Mouse (Mus musculus) forebrain, embryonic 11.5 days (tissue): ENCODE measurements around the gene Bfsp1. TPM values are rescaled to one million over a fixed set of nuclear protein-coding genes. Genes with fewer than 3 reads are reported as not detected.
A peak's percentile ranks its signal among the peaks of the same experiment; 100 is the strongest.

Source experiments
- ATAC-seq: fragments of 200-750 bp; cut with Nextera tagmentation; replicated peaks from 2 replicates; pipeline ENCODE4 v1.8.0; 2017; ENCODE audit warnings: moderate TSS enrichment; ENCODE audit not compliant: low FRiP score
- DNase-seq: peaks from one replicate; pipeline ENCODE4 v3.0.0-alpha.2; 2017; ENCODE audit warnings: low spot score
- H3K27ac ChIP-seq: fragments of 300-500 bp; sonication (generic); 2 replicates; pipeline ENCODE4 v1.5.1; 2014; ENCODE audit warnings: low read depth, low read length
- H3K27me3 ChIP-seq: fragments of 300-500 bp; sonication (generic); 2 replicates; pipeline ENCODE4 v1.6.1; 2014; ENCODE audit warnings: mild to moderate bottlenecking, low read length, mixed read lengths; ENCODE audit not compliant: control insufficient read depth, insufficient read depth
- H3K36me3 ChIP-seq: fragments of 300-500 bp; sonication (generic); 2 replicates; pipeline ENCODE4 v1.6.1; 2014; ENCODE audit warnings: mild to moderate bottlenecking, low read length, moderate library complexity, mixed read lengths; ENCODE audit not compliant: control insufficient read depth, insufficient read depth
- H3K4me1 ChIP-seq: fragments of 300-500 bp; sonication (generic); replicated peaks from 2 replicates; pipeline ENCODE4 v1.6.1; 2014; ENCODE audit warnings: low read length, mixed read lengths; ENCODE audit not compliant: control insufficient read depth, insufficient read depth
- H3K4me2 ChIP-seq: fragments of 300-500 bp; sonication (generic); 2 replicates; pipeline ENCODE4 v1.6.1; 2014; ENCODE audit warnings: low read depth, mild to moderate bottlenecking, low read length, moderate library complexity, mixed read lengths; ENCODE audit not compliant: severe bottlenecking
- H3K4me3 ChIP-seq: fragments of 300-500 bp; sonication (generic); 2 replicates; pipeline ENCODE4 v1.5.1; 2014; ENCODE audit warnings: low read depth, low read length
- H3K9ac ChIP-seq: fragments of 300-500 bp; sonication (generic); 2 replicates; pipeline ENCODE4 v1.6.1; 2014; ENCODE audit warnings: low read length
- H3K9me3 ChIP-seq: fragments of 300-500 bp; sonication (generic); 2 replicates; pipeline ENCODE4 v1.6.1; 2016; ENCODE audit warnings: low read length, mixed read lengths; ENCODE audit not compliant: control insufficient read depth
- WGBS: fragments of 180-500 bp; shearing (Covaris S2); extraction: QIAGEN DNeasy Blood & Tissue Kit; methylation state at CpG from one replicate; pipeline ENCODE4 v1.1.7; 2014; 5-methylcytosine and 5-hydroxymethylcytosine counted together
- polyA plus RNA-seq: library from polyadenylated mRNA; unstranded; fragments of >200 nt; fragmentation: Nextera tagmentation; extraction: Ambion mirVana; gene quantifications from 2 replicates; pipeline ENCODE4 v1.2.1, GENCODE M21; 2014

Bfsp1 gene
- polyA plus RNA-seq, 1 experiment from 2014 or later = 0.44 TPM

GRCm38 (mm10) chr2:143867326-143867725, 4.4 kb upstream of the Bfsp1 start:
- Histone ChIP-seq H3K27ac (no peak overlapping the region), H3K36me3 (no peaks in the 10 kb centered on the region), H3K9me3 (no peaks in the 10 kb centered on the region), H3K27me3 (peaks cover 17% of the 10 kb centered on the region), H3K4me2 (no peak overlapping the region), H3K4me1 (0 out of 2 replicates have a peak, but pooled peaks cover 5% of the 10 kb centered on the region), H3K9ac (no peak overlapping the region; the same call in 1 of the 2 replicates), H3K4me3 (no peak overlapping the region)
- ATAC-seq = peak; percentile 51
- DNase-seq = peak; percentile 79
- WGBS = 11% methylated on average over 6 of the region's 6 CpGs

GRCm38 (mm10) chr2:143864600-143864999, 1.6 kb upstream of the Bfsp1 start:
- H3K27ac ChIP-seq = no peak overlapping the region
- no peak overlapping the region for H3K9ac ChIP-seq
- H3K4me1 ChIP-seq = 0 out of 2 replicates have a peak, but pooled peaks cover 5% of the 10 kb centered on the region
- DNase-seq (no peak), ATAC-seq (no peak)
- H3K4me3 ChIP-seq = no peak overlapping the region
- no peak overlapping the region for H3K4me2 ChIP-seq
- 80% methylated on average over 8 of the region's 8 CpGs for WGBS
- H3K36me3 ChIP-seq = no peaks in the 10 kb centered on the region
- H3K9me3 ChIP-seq = no peaks in the 10 kb centered on the region
- H3K27me3 ChIP-seq = peaks cover 28% of the 10 kb centered on the region

GRCm38 (mm10) chr2:143859166-143859565, 3.8 kb downstream of the Bfsp1 start:
- Histone ChIP-seq H3K4me2 (no peak overlapping the region), H3K27ac (no peak overlapping the region), H3K9me3 (no peaks in the 10 kb centered on the region), H3K9ac (no peak overlapping the region), H3K36me3 (no peaks in the 10 kb centered on the region), H3K27me3 (peaks cover 18% of the 10 kb centered on the region), H3K4me1 (0 out of 2 replicates have a peak, but pooled peaks cover 3% of the 10 kb centered on the region), H3K4me3 (no peak overlapping the region)
- no peak for ATAC-seq
- 84% methylated on average over 2 of the region's 2 CpGs for WGBS
- no peak for DNase-seq

DNA sequence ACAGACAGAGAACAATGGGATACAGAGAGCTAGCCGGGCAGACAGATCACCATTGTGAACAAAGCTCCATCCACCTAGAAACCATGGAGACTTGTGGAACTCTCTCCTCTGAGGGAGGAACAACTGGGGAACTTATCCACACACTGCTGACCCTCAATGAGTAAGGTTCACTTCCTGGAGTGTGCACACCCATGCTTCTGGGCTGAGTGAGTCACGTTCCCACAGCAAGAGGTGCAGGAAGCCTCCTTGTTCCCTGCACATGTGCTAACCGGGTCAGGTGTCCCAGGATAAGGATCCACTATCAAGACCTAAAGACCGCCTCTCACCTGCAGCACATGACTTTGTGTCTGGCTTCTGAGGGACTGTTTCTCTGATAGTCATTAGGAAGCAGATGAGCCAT, 9.5 kb downstream of the Bfsp1 start:
- no peak overlapping the region for H3K4me3 ChIP-seq
- no peaks in the 10 kb centered on the region for H3K4me1 ChIP-seq
- no peak overlapping the region for H3K9ac ChIP-seq
- no peak overlapping the region for H3K27ac ChIP-seq
- H3K4me2 ChIP-seq = no peak overlapping the region
- no peak for DNase-seq
- WGBS = 75% methylated on average over 4 of the region's 4 CpGs
- no peak for ATAC-seq
- H3K36me3 ChIP-seq = no peaks in the 10 kb centered on the region
- no peaks in the 10 kb centered on the region for H3K9me3 ChIP-seq
- no peaks in the 10 kb centered on the region for H3K27me3 ChIP-seq

DNA sequence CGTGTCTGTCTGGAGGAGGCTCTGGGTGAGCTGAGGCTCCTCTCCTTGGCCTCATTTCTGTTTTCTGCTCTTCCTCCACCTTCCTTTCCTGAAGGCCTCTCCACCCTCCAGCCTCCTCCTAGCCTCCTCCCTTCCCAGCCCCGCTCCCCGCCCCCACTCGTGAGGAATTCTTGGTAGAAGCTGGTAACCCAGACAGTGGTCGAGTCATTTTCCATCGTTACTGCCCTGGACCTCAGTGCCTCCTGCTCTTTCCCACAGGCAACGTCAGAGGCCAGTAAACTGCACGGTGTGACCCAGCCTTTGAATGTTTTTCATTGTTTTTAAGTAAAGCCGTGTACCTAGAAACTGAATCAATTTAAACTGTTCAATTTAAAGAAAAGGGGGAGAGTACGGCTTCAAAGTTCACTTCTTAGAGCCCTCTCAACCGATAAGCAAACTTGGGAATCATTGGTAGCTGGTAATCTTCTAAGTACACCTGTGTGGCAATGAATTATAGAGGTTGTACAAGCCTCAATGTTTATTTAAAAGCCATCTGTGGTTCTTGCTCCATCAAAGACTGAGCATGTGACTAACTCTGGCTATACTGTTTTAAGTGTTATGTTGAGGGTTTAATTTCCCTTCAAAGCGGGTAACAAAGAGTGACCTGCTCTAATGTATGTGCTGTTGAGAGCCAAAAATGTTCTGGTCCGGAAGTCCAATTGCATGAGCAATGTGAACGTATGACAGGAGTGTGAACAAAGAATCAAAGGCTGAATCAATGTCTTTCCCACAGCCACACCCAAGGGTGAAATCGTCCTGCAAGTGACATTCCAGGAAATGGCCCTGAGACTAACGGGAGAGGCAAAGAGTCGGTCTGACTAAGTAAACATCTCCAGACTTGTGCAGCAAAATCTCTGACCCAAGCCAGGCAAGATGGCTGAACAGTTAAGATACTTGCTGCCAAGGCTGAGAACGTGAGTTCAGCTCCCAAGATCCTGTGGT, 10.4 kb downstream of the Bfsp1 start:
- Histone ChIP-seq H3K9me3 (no peaks in the 10 kb centered on the region), H3K4me1 (no peaks in the 10 kb centered on the region), H3K27ac (no peak overlapping the region), H3K36me3 (no peaks in the 10 kb centered on the region), H3K4me3 (no peak overlapping the region), H3K27me3 (no peaks in the 10 kb centered on the region), H3K4me2 (no peak overlapping the region), H3K9ac (no peak overlapping the region)
- 67% methylated on average over 18 of the region's 18 CpGs for WGBS
- no peak for DNase-seq
- ATAC-seq = no peak

DNA sequence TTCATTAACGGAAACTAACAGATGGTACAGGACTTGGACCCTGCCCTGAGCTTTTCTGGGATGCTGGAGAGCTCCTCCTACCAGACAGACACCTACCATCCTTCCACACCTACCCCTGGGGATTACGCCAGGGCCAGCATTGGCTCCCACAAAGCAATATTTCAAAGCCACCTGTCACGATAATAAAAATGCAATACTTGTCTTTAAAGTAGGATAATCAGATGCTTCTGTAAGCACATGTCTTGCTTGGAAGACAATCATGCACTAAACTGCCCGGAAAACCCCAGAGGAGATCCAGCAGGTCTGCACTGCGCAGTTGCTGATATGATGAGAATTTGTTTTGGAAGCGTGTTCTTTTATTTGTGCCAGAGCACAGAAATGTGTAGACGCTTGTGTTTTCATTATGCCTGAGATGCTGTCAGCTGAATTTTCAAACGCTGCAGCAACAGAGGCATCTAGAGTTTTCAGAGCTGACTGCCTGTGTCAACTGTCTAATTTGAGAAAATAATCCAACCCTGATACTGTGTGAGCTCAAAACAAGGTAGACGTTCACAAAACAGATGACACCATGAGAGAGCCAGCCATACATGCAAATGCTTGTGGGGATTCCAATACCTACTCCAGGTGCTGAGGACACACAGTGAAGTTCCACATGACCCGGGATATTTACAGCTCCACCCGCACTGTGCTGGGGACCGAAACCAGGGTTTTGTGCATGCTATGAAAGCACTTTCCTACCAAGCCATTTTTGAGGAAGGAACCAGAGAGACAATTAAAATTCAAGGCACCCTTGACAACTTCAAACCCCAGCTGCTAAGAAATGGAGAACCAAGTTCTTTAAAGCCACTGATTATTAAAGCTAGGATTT, 11.4 kb downstream of the Bfsp1 start:
- DNase-seq = no peak
- no peak overlapping the region for H3K4me3 ChIP-seq
- no peak overlapping the region for H3K27ac ChIP-seq
- 89% methylated on average over 12 of the region's 12 CpGs for WGBS
- no peak overlapping the region for H3K4me2 ChIP-seq
- H3K9ac ChIP-seq = no peak overlapping the region
- H3K9me3 ChIP-seq = no peaks in the 10 kb centered on the region
- H3K4me1 ChIP-seq = no peaks in the 10 kb centered on the region
- H3K27me3 ChIP-seq = no peaks in the 10 kb centered on the region
- H3K36me3 ChIP-seq = no peaks in the 10 kb centered on the region
- ATAC-seq = no peak

GRCm38 (mm10) chr2:143847291-143847690, 15.7 kb downstream of the Bfsp1 start:
- Histone ChIP-seq H3K4me1 (no peaks in the 10 kb centered on the region), H3K9ac (no peak overlapping the region), H3K4me3 (no peak overlapping the region), H3K36me3 (no peaks in the 10 kb centered on the region), H3K27ac (no peak overlapping the region), H3K4me2 (no peak overlapping the region), H3K9me3 (no peaks in the 10 kb centered on the region), H3K27me3 (no peaks in the 10 kb centered on the region)
- no peak for DNase-seq
- ATAC-seq = no peak
- 73% methylated on average over 3 of the region's 3 CpGs for WGBS

- Histone ChIP-seq H3K27ac (no peak overlapping the region), H3K4me1 (no peaks in the 10 kb centered on the region), H3K36me3 (no peaks in the 10 kb centered on the region), H3K4me3 (no peak overlapping the region), H3K9ac (no peak overlapping the region), H3K9me3 (no peaks in the 10 kb centered on the region), H3K4me2 (no peak overlapping the region), H3K27me3 (no peaks in the 10 kb centered on the region)
- DNase-seq (no peak), ATAC-seq (no peak)
- WGBS = 73% methylated on average over 4 of the region's 4 CpGs
These were observed 16.2 kb downstream of the Bfsp1 start for GRCm38 (mm10) chr2:143846799-143847198.
